Mouse (Mus musculus): ENCODE measurements around the gene Fndc8. TPM values are rescaled to one million over a fixed set of nuclear protein-coding genes. Genes with fewer than 3 reads are reported as not detected.

The Fndc8 gene
- total RNA-seq, 1 experiment from 2014 or later = not detected

DNA sequence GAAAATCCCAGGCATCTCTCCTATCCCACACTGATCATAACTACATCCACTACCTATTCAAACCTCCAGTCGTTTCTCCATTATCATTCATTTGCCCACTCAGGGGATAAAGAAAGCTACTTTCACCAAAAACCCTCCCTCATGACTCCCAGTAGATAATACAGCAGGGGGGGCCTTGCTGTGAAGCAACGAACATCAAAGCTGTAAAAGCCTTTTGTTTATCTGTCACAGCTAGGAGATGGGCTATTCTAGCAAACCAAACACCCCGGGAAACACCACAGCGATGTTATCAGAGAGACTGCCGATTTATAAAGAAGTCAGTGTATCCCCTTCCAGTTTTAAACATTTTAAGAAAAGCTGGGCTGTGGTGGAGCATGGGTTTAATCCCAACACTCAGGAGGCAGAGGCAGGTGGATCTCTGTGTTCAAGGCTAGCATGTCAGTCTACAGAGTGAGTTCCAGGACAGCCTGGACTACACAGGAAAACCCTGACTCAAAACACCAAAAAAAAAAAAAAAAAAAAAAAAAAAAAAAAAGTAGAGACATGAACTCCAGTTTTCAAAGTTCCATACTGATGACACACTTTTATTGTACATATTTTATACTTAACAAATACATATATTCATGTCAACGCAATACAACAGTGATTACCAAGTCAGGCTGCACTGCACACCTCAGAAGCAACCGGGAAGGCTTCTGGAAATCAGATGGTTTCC is 24.9 kb upstream of the Fndc8 start:
- no peak for ATAC-seq (ENCODE audit: extremely low read depth, insufficient number of reproducible peaks, low FRiP score, poor library complexity, severe bottlenecking)

DNA sequence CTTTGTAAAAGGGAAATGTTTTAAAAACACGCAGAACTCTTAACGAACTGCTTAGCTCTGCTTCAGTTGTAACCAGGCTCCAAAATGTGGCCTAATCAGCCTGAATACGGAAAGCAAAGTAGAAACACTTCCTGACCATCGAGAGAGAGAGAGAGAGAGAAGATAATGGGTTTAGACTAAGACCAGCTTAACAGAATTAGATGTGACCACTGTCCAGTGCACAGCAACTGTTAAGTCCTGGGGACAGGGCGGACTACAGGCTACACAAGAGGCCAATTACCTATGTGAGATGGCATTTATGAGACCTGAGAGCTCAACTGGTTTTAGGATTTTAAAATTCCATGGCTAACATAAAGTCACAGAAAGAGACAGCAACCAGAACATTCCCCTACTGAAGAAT is 24.0 kb upstream of the Fndc8 start:
- no peak for ATAC-seq (ENCODE audit: extremely low read depth, insufficient number of reproducible peaks, low FRiP score, poor library complexity, severe bottlenecking)

GRCm38 (mm10) chr11:82869506-82870172 is 22.3 kb upstream of the Fndc8 start:
- no peak for ATAC-seq (ENCODE audit: extremely low read depth, insufficient number of reproducible peaks, low FRiP score, poor library complexity, severe bottlenecking)

- peak; percentile 57 for ATAC-seq (ENCODE audit: extremely low read depth, insufficient number of reproducible peaks, low FRiP score, poor library complexity, severe bottlenecking)
Observed at GRCm38 (mm10) chr11:82870173-82871030, 21.5 kb upstream of the Fndc8 start.

- peak; percentile 89 for ATAC-seq (ENCODE audit: extremely low read depth, insufficient number of reproducible peaks, low FRiP score, poor library complexity, severe bottlenecking)
Observed at GRCm38 (mm10) chr11:82871031-82871446, 20.9 kb upstream of the Fndc8 start, which contains the start of gene Rffl. TSS of gene Rffl (minus strand) at chr11:82871210.

DNA sequence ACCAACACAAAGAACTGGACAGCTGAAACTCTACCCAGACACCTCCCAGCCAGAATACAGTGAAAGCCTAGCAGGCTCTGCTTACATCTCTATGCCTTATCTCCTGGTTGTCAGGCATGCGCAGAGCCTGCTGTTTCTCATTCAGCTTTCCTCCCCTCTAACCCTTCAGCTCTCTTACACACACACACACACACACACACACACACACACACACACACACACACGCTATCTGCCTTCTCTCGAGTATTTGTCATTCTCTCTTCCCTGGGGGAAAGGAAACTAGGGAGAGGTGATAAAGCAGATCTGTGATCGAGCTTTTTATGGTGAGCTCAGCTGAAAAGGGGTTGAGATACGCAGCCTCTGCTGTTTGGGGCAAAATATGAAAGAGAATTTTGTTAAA is 17.0 kb upstream of the Fndc8 start:
- no peak for ATAC-seq (ENCODE audit: extremely low read depth, insufficient number of reproducible peaks, low FRiP score, poor library complexity, severe bottlenecking)

- no peak for ATAC-seq (ENCODE audit: extremely low read depth, insufficient number of reproducible peaks, low FRiP score, poor library complexity, severe bottlenecking)
Observed at GRCm38 (mm10) chr11:82875631-82876030, 16.3 kb upstream of the Fndc8 start.

DNA sequence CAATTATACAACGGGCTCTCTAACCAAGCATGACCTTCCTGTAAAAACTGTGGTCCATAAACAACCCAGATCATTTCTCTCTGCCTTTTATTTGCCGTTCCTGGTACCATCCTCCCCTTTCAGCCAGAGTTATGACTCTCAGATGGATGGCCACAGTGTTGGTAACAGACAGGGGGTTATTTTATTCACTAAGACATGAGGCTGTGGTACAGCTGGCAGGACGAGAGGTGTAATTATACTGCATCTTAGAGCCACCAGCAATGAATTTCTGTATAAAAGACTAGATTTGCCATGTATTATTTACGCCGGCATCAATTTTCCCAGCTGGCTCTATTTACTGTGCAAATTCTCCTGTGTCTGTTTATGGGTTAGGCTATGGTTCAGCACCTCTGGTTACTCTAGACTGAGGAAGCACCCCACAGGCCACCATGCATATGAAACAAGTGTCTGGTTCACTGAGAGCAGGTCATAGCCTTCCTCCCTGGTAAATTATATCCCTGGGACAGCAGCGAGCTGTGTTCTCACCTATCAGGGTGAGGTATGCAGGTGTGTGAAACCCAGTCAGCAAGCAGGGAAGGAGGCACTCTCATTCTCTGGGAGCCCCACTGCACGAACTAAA is 14.1 kb upstream of the Fndc8 start:
- no peak for ATAC-seq (ENCODE audit: extremely low read depth, insufficient number of reproducible peaks, low FRiP score, poor library complexity, severe bottlenecking)

DNA sequence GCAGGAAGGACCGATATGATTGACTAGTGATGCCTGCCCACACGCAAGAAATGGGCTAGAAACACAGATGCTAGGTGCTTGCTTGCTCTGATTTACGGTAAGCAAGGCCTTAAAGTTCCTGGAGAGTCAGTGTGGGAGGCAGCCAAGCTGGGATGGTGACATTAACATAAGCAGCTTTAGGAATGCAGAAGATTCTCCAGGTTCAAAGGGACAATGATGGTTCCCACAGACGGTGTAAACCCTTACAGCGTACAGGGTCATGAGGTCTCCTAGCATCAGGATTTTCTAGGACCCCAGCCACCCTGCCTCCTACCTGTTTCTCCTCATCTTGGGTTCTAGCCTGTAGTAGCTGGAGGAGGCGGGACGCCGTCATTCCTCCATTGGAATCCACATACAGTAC is 8.7 kb upstream of the Fndc8 start:
- ATAC-seq (ENCODE audit: extremely low read depth, insufficient number of reproducible peaks, low FRiP score, poor library complexity, severe bottlenecking) = no peak

DNA sequence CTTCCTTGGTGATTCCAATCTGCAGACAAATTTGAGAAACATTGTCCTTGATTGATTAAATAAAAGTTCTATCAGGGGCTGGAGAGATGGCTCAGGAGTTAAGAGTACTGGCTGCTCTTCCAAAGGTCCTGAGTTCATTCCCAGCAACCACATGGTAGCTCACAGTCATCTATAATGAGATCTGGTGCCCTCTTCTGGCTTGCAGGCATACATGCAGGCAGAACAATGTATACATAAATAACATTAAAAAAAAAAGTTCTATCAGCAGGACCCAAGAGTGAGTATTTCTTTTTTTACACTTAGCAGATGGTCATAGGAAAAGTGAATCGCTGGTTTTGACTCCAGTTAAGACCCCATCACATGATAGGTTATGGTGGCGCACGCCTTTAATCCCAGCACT is 5.4 kb upstream of the Fndc8 start:
- no peak for ATAC-seq (ENCODE audit: extremely low read depth, insufficient number of reproducible peaks, low FRiP score, poor library complexity, severe bottlenecking)

GRCm38 (mm10) chr11:82888491-82888946 is 3.4 kb upstream of the Fndc8 start:
- ATAC-seq (ENCODE audit: extremely low read depth, insufficient number of reproducible peaks, low FRiP score, poor library complexity, severe bottlenecking) = no peak

- ATAC-seq (ENCODE audit: extremely low read depth, insufficient number of reproducible peaks, low FRiP score, poor library complexity, severe bottlenecking) = 0 out of 2 replicates have a peak, but pooled peaks have one; percentile 8
Observed at GRCm38 (mm10) chr11:82889524-82890341, 2.2 kb upstream of the Fndc8 start.

- peak; percentile 93 for ATAC-seq (ENCODE audit: extremely low read depth, insufficient number of reproducible peaks, low FRiP score, poor library complexity, severe bottlenecking)
Observed at GRCm38 (mm10) chr11:82890342-82890762, 1.6 kb upstream of the Fndc8 start, which contains the start of gene Rad51d. TSS of gene Rad51d (minus strand) at chr11:82890614.

DNA sequence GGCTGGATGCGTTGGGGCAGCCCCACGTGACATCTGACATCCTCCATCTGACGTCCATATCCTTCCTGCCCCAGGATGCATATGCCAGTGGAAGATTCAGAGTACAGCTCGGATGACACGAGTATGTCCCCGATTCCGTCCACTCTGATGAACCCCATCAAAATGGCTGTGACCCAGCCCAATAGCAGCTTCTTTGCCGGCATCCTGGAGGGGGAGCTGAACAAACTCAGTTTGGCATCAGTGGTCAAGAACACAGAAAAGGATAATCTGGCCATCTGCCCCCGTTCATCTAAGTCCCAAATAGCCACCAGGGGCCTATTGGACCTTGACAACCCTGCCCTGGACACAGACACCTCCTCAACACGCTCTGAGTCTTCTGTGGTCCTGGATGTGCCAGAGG is 5.6 kb downstream of the Fndc8 start:
- ATAC-seq (ENCODE audit: extremely low read depth, insufficient number of reproducible peaks, low FRiP score, poor library complexity, severe bottlenecking) = no peak

DNA sequence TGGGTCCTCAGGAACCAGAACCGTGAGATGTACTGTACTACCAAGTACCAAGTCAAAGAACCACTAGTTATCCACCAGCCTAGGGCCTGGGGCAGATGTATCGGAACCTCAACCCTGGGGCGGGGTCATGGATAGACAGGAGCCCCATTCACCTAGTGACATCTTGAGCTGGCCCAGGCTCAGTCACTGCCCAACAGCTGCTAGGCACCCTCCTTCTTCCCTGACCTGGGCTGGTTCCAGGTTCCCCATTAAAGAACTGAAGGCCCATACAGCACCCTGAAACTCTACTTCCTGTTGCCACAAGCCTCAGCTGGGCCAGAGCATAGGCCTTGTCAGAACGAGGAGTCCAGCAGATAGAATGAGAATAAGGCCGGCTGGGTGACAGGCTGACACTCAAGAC is 7.8 kb downstream of the Fndc8 start:
- ATAC-seq (ENCODE audit: extremely low read depth, insufficient number of reproducible peaks, low FRiP score, poor library complexity, severe bottlenecking) = no peak

DNA sequence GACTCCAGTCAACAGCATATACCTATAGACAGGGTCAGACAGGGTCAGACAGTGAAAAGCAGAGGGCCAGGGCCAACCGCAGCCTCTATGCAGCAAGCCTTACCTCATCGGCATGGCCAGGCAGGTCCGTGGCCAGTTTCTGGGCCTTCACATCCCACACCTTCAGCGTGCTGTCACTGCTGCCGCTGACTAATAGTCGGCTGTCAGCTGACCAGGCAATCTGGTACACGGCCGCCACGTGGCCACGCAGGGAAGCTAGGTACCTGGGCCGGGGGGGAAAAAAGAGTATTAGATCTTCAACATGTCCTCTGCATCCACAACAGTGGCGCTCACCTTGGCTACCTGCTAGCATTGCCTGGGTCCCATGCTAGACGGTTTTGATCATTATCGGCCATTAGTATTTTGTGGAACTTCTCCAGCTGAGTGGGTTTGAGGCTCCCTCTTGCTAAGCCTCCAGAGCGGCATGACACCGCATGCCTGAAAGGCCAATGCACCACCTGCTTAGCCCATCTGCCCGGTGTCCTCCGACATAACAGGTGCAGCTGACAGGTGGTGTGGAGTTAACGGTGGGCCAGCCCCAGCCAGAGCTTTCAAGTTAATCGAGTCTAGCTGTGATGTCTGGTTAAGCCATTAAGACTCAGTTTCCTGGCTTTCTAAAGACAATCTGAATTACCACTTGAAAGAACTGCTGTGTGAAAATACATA is 9.8 kb downstream of the Fndc8 start:
- ATAC-seq (ENCODE audit: extremely low read depth, insufficient number of reproducible peaks, low FRiP score, poor library complexity, severe bottlenecking) = no peak

DNA sequence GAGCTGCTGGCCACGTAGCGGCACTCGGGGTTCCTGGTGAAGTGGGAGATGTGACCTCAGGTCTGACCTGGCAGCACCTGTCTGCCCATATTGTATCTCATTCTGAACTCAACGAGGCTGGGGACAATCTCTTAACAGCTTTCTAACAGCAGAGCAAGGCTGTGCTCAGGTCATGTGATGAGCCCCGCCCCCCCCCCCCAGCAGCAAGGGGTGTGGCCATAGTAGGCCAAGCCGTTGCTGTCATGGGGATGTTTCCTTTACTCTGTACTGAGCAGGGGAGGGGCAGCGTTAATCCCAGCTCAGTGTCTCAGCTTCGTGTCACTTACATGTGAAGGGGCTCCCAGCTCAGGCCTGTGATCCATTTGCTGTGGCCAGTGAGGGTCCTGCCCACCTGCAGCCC is 13.0 kb downstream of the Fndc8 start:
- no peak for ATAC-seq (ENCODE audit: extremely low read depth, insufficient number of reproducible peaks, low FRiP score, poor library complexity, severe bottlenecking)

GRCm38 (mm10) chr11:82905816-82906215 is 13.9 kb downstream of the Fndc8 start:
- no peak for ATAC-seq (ENCODE audit: extremely low read depth, insufficient number of reproducible peaks, low FRiP score, poor library complexity, severe bottlenecking)

Measured in neutrophil, adult 5-6 weeks (primary cell).